In the genomic region with DNA sequence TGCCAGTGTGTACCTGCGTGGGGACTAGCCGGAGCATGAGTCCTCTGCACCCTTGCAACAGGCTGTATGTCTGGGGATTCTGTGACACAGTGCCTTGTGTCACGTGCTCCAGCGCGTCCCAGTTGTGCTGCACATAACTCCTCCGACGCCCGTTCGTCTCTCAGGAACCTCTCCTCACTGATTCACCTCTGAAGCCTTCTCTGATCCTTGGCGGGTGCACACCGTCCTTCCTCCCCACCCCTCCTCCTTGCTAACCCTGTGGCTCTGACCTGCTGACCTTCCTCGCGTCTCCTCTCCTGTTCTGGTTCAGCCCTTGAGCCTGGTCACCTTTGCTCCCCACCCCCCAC, we compare ENCODE assay signal across 10 mouse cellular contexts. TPM values are rescaled to one million over a fixed set of nuclear protein-coding genes. Genes with fewer than 3 reads are reported as not detected.
DNase-seq lines count a peak whose midpoint lies in the region; ATAC-seq and TF ChIP-seq lines count a peak whose summit lies in the region.
"Had no signal": no experiment of that assay in that cellular context is flagged by ENCODE, and none has a peak within 500 bp of the region (broad histone marks: within the 10 kb centered on the region; RNA-seq: fewer than 3 reads in every experiment).

No protein-coding gene starts in this region.

- no peaks in the 10 kb centered on the region for H3K36me3 ChIP-seq in heart, embryonic 11.5 days (ENCODE audit: control insufficient read depth, insufficient read depth, low read length)
- peaks cover 0 to 54% of the 10 kb centered on the region in 2 experiments; a peak in 2 of 4 replicates for H3K36me3 ChIP-seq in MEL (ENCODE audit: control insufficient read depth in 1 of 2, insufficient read depth in 2 of 2, low read length in 2 of 2)
- H3K36me3 ChIP-seq in kidney, embryonic 14.5 days (ENCODE audit: control insufficient read depth, insufficient read depth, low read length): no peaks in the 10 kb centered on the region
- no peaks in the 10 kb centered on the region for H3K36me3 ChIP-seq in liver, embryonic 13.5 days
- H3K36me3 ChIP-seq: hindbrain, embryonic 13.5 days had no signal

- TF ChIP-seq POLR2A in MEL (IDR thresholded peaks at IDR 0.05; ENCODE audit: control insufficient read depth in 1 of 2, insufficient read depth in 1 of 2, low read depth in 1 of 2, low read length in 2 of 2, poor library complexity in 1 of 2): peak; percentile 55 to 61; a peak in 1 of 4 replicates

- H3K4me3 ChIP-seq in heart, embryonic 11.5 days (ENCODE audit: low read depth, low read length): no peak overlapping the region
- peak overlapping the region; percentile 27 to 43 for H3K4me3 ChIP-seq in MEL (ENCODE audit: control insufficient read depth in 1 of 2, insufficient read depth in 1 of 2, low read depth in 2 of 2, low read length in 2 of 2)
- no peak overlapping the region for H3K4me3 ChIP-seq in kidney, embryonic 14.5 days (ENCODE audit: low read length)
- H3K4me3 ChIP-seq in liver, embryonic 13.5 days (replicated peaks): no peak overlapping the region
- H3K4me3 ChIP-seq: erythroblast, embryonic 14.5 days; hindbrain, embryonic 13.5 days had no signal

- 0 out of 2 replicates have a peak overlapping the region, but pooled peaks have one; percentile 28 for H3K9ac ChIP-seq in heart, embryonic 11.5 days (ENCODE audit: low read depth, low read length)
- peak overlapping the region; percentile 77 for H3K9ac ChIP-seq in MEL (ENCODE audit: control insufficient read depth, low read depth, low read length, poor library complexity, severe bottlenecking)
- no peak overlapping the region for H3K9ac ChIP-seq in kidney, embryonic 14.5 days (ENCODE audit: low read depth, low read length)
- 0 out of 2 replicates have a peak overlapping the region, but pooled peaks have one; percentile 0 for H3K9ac ChIP-seq in liver, embryonic 13.5 days
- H3K9ac ChIP-seq: hindbrain, embryonic 13.5 days had no signal

- peaks cover 51% of the 10 kb centered on the region for H3K4me1 ChIP-seq in heart, embryonic 11.5 days (ENCODE audit: control insufficient read depth, insufficient read depth, low read length)
- H3K4me1 ChIP-seq in MEL (ENCODE audit: control insufficient read depth in 1 of 2, insufficient read depth in 2 of 2, low read length in 2 of 2): peaks cover 33 to 69% of the 10 kb centered on the region in 2 experiments
- peaks cover 46% of the 10 kb centered on the region for H3K4me1 ChIP-seq in kidney, embryonic 14.5 days (ENCODE audit: control insufficient read depth, insufficient read depth, low read length)
- H3K4me1 ChIP-seq in liver, embryonic 13.5 days (replicated peaks): peaks cover 96% of the 10 kb centered on the region

- intact Hi-C loops in heart, postnatal 10 days (cut with DNase I): no loop called here
- intact Hi-C loops in left cerebral cortex, postnatal 36 days (cut with DNase I): no loop called here

- TF ChIP-seq CTCF in MEL (IDR thresholded peaks at IDR 0.05 in 2 of 3, conservative IDR thresholded peaks at IDR 0.05 in 1 of 3; ENCODE audit: control insufficient read depth in 1 of 3, insufficient read depth in 1 of 3, low read depth in 2 of 3, low read length in 3 of 3, poor library complexity in 1 of 3, severe bottlenecking in 1 of 3): no peak

- TF ChIP-seq EP300 in MEL (IDR thresholded peaks at IDR 0.05; ENCODE audit: low read depth in 1 of 2, low read length in 2 of 2): no peak

- no peak for ATAC-seq in heart, embryonic 11.5 days (replicated peaks; ENCODE audit: insufficient number of reproducible peaks, low FRiP score, low TSS enrichment)
- no peak for ATAC-seq in kidney, embryonic 14.5 days (ENCODE audit: low FRiP score, low TSS enrichment)
- ATAC-seq in liver, embryonic 13.5 days (ENCODE audit: low read depth): no peak
- ATAC-seq in granulocyte monocyte progenitor cell, adult 5-6 weeks (replicated peaks; ENCODE audit: poor library complexity, severe bottlenecking): no peak

- DNase-seq in heart, postnatal 10 days: no peak
- peak; percentile 88 for DNase-seq in MEL (ENCODE audit: low read depth, low spot score)
- no peak for DNase-seq in liver, embryonic 13.5 days
- no peak for DNase-seq in left cerebral cortex, postnatal 36 days (ENCODE audit: low spot score in 2 of 2)
- DNase-seq in frontal cortex, postnatal 14 days (ENCODE audit: low spot score in 2 of 2): no peak

- no peak overlapping the region for H3K27ac ChIP-seq in heart, embryonic 11.5 days (ENCODE audit: low read depth, low read length)
- peak overlapping the region; percentile 95 for H3K27ac ChIP-seq in MEL (ENCODE audit: control insufficient read depth, low read depth, low read length)
- peak overlapping the region; percentile 93 for H3K27ac ChIP-seq in kidney, embryonic 14.5 days (ENCODE audit: low read depth, low read length)
- peak overlapping the region; percentile 98 for H3K27ac ChIP-seq in liver, embryonic 13.5 days
- H3K27ac ChIP-seq: hindbrain, embryonic 13.5 days had no signal

- no peaks in the 10 kb centered on the region for H3K9me3 ChIP-seq in heart, embryonic 11.5 days (replicated peaks; ENCODE audit: control insufficient read depth, low read length)
- no peaks in the 10 kb centered on the region for H3K9me3 ChIP-seq in MEL (replicated peaks; ENCODE audit: insufficient read depth, low read length)
- no peaks in the 10 kb centered on the region for H3K9me3 ChIP-seq in kidney, embryonic 14.5 days (ENCODE audit: control insufficient read depth, low read length)
- no peaks in the 10 kb centered on the region for H3K9me3 ChIP-seq in liver, embryonic 13.5 days (replicated peaks)
- H3K9me3 ChIP-seq: hindbrain, embryonic 13.5 days had no signal

- H3K4me2 ChIP-seq in heart, embryonic 11.5 days: no peak overlapping the region
- H3K4me2 ChIP-seq in kidney, embryonic 14.5 days (replicated peaks; ENCODE audit: low read depth, low read length): no peak overlapping the region
- no peak overlapping the region for H3K4me2 ChIP-seq in liver, embryonic 13.5 days
- H3K4me2 ChIP-seq: hindbrain, embryonic 13.5 days had no signal

- TF ChIP-seq RAD21 in MEL (IDR thresholded peaks at IDR 0.05; ENCODE audit: low read depth, low read length): no peak

- WGBS in heart, embryonic 11.5 days (ENCODE audit: insufficient replicate concordance): 49% methylated on average over 13 of the region's 13 CpGs
- 15% methylated on average over 13 of the region's 13 CpGs for WGBS in kidney, embryonic 14.5 days
- WGBS in liver, embryonic 13.5 days (ENCODE audit: insufficient replicate concordance): 53% methylated on average over 13 of the region's 13 CpGs

- peaks cover 2% of the 10 kb centered on the region for H3K27me3 ChIP-seq in heart, embryonic 11.5 days (ENCODE audit: control insufficient read depth, insufficient read depth, low read length)
- H3K27me3 ChIP-seq in MEL (ENCODE audit: control insufficient read depth in 1 of 2, insufficient read depth in 2 of 2, low read length in 2 of 2): no peaks in the 10 kb centered on the region
- no peaks in the 10 kb centered on the region; the same call in 1 of the 2 replicates for H3K27me3 ChIP-seq in kidney, embryonic 14.5 days (ENCODE audit: control insufficient read depth, insufficient read depth, low read length)
- no peaks in the 10 kb centered on the region for H3K27me3 ChIP-seq in liver, embryonic 13.5 days

- peaks cover 9% of the 10 kb centered on the region; the same call in 1 of the 2 replicates for H3K79me2 ChIP-seq in MEL (ENCODE audit: control insufficient read depth, insufficient read depth, low read length, poor library complexity)

TF ChIP-seq in MEL, 35 proteins besides CTCF, POLR2A, EP300 and RAD21:
- no peak for TF ChIP-seq POLR2AphosphoS5 (IDR thresholded peaks at IDR 0.05; ENCODE audit: borderline replicate concordance, low read depth, low read length)
- TF ChIP-seq USF1 (IDR thresholded peaks at IDR 0.05; ENCODE audit: low read depth, low read length): peak; percentile 95
- no peak for TF ChIP-seq ZC3H11A (IDR thresholded peaks at IDR 0.05; ENCODE audit: low read depth, low read length)
- TF ChIP-seq MAX (IDR thresholded peaks at IDR 0.05; ENCODE audit: low read length): peak; percentile 97
- TF ChIP-seq NRF1 (IDR thresholded peaks at IDR 0.05; ENCODE audit: insufficient read depth, low read depth, low read length, poor library complexity, severe bottlenecking): peak; percentile 35; the same call in 1 of the 2 replicates
- TF ChIP-seq MYC (IDR thresholded peaks at IDR 0.05; ENCODE audit: low read depth, low read length): peak; percentile 78
- peak; percentile 45 to 79; a peak in 2 of 4 replicates for TF ChIP-seq USF2 (IDR thresholded peaks at IDR 0.05; ENCODE audit: borderline replicate concordance in 1 of 2, insufficient read depth in 1 of 2, low read depth in 1 of 2, low read length in 2 of 2)
- no peak for TF ChIP-seq ZKSCAN1 (IDR thresholded peaks at IDR 0.05; ENCODE audit: low read depth, low read length)
- peak; percentile 67 for TF ChIP-seq TBP (IDR thresholded peaks at IDR 0.05; ENCODE audit: low read depth, low read length)
- no peak for TF ChIP-seq ETS1 (IDR thresholded peaks at IDR 0.05; ENCODE audit: low read depth, low read length)
- peak; percentile 84 for TF ChIP-seq BHLHE40 (IDR thresholded peaks at IDR 0.05; ENCODE audit: borderline replicate concordance, low read depth, low read length)
- TF ChIP-seq MAFK (IDR thresholded peaks at IDR 0.05; ENCODE audit: borderline replicate concordance, low read depth, low read length): no peak

RNA-seq across cellular contexts. Expression of a gene that starts 31.5 kb away (rescaled TPM):
- 8.0 and 9.6 TPM in 2 replicates for polyA plus RNA-seq in heart, embryonic 11.5 days (2014; fragmentation: Nextera tagmentation; extraction: Ambion mirVana)
- total RNA-seq in heart, postnatal 10 days (2021): 10 to 100 TPM; 36.9 to 42.5 TPM
- 93.6 and 98.4 TPM in 2 replicates for total RNA-seq in MEL (2012; rRNA removed)
- 100 to 1,000 TPM in 1 of 2 experiments, 10 to 100 TPM in 1; 68.5 to 174 TPM for polyA plus RNA-seq in MEL (2012; ENCODE audit: insufficient read depth in 1 of 2, insufficient read length in 2 of 2, low read depth in 1 of 2, low replicate concordance in 2 of 2, missing spikeins in 1 of 2)
- polyA plus RNA-seq in kidney, embryonic 14.5 days (2014; fragmentation: Nextera tagmentation; extraction: Ambion mirVana): 22.5 and 24.3 TPM in 2 replicates
- 8.9 and 10.0 TPM in 2 replicates for polyA plus RNA-seq in liver, embryonic 13.5 days (2015; fragmentation: Nextera tagmentation; extraction: Ambion mirVana)
- total RNA-seq in left cerebral cortex, postnatal 36 days (2021): 10 to 100 TPM; 23.9 to 28.3 TPM
- total RNA-seq in granulocyte monocyte progenitor cell, adult 5-6 weeks (2014; fragmentation: Nextera tagmentation): 199 TPM in 2 replicates
- total RNA-seq in granulocyte monocyte progenitor cell, adult 5-6 weeks (2017): 91.5 and 99.4 TPM in 2 replicates

Comparison
In these comparisons a context has a peak if more than half of its experiments do, and no peak if none do; other contexts are left out.
1. H3K4me3 ChIP-seq: peak in MEL (2 of 2); none in heart, embryonic 11.5 days (single experiment), kidney, embryonic 14.5 days (single experiment) and liver, embryonic 13.5 days (single experiment).